Mouse (Mus musculus): ENCODE data around the gene Comt.

GRCm38 (mm10) chr16:18387704-18388582 lies 38.7 kb downstream of the Comt start:
- TF ChIP-seq CTCF (IDR thresholded peaks at IDR 0.05) (no peak), POLR2A (IDR thresholded peaks at IDR 0.05; ENCODE audit: insufficient read depth, low read depth, low read length) (no peak), EP300 (IDR thresholded peaks at IDR 0.05; ENCODE audit: insufficient read depth, low read depth, low read length) (no peak)

Measured in heart, adult 2 months (tissue).